Mouse (Mus musculus) lung, postnatal 25 days (tissue): ENCODE measurements at regions not wholly inside any gene's neighbourhood (a gene's known extent, or its start where the extent isn't known, plus 50 kb on each side); places are given as distances from the start of the nearest gene placed in this dataset.

ENCODE experiments used
- DNase-seq: peaks from one replicate; pipeline ENCODE4 v3.0.0; 2022; ENCODE audit warnings: low spot score

DNA sequence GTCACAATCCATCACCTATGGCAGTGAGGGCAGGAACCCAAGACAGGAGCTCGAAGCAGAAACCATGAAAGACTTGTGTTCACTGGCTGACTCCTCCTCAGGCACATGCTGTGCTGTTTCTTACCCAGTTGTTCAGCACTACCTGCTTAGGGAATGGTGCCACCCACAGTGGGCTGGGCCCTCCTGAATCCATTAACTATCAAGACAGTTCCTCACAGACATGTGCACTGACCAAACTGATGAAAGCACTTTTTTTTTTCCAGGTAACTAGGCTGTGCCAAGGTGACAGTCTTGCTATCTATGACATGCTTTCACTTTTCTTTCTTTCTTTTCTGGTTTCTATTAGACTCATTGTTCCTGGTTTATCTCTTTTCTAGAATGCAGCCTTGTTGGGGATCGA, 162.1 kb upstream of the Ctnnb1 start:
- DNase-seq: no peak

- DNase-seq: no peak
These were observed 161.6 kb upstream of the Ctnnb1 start for GRCm38 (mm10) chr9:120767396-120767795.

DNA sequence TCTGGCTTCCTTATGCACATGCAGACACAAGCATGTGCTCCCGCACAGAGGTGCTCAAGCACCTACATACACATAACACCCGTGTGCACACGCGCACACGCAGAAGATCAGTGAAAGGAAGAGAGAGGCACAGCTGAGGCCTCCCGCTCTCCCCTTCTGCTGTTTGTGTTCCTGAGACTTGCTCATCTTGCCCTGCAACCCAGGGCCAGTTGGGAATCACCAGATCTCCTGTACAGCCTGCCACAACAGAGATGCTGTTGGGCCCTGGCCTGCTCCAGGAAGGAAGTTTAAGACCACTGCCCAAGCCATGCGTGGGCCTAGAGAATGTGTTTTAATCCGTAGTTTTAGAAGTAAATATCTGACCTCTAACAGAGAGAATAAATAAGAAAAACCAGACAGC, 160.0 kb upstream of the Ctnnb1 start:
- DNase-seq: no peak

DNA sequence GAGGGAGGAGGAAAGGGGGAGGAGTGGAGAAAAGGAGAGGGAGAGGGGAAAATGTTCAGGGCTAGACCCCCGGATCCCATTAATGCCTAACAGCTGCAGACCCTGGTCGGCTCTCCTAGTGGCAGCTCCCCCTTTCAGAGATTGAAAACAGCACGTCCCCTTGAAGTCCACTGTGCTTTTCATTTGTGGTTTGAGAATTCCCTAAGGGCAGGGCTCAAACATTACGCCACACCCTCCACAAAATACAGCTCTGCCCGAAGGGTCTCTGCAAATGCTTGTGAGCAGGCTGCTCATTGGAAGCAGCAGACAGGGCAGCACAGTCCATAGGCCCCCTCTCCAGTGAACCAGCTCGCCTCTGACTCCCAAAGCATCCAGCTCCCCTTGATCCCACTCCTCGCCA, 159.3 kb upstream of the Ctnnb1 start:
- no peak for DNase-seq

DNA sequence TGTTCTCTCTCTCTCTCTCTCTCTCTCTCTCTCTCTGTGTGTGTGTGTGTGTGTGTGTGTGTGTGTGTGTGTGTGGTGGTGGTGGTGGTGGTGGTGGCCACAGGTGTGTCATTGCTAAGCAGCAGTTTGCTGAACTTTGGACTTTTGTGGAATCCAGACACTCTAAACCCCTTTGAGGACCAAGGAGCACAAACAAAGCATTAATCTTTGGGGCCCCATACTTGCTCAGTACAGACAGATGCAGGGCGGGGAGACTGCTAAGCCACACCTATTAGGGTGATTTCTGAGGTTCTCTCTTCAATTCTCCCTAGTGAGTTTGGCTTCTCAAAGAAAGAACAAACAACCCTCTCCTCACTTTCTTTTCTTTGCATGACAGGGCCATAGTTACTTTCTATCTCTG, 158.1 kb upstream of the Ctnnb1 start:
- DNase-seq: no peak

GRCm38 (mm10) chr9:120771896-120772530, 157.0 kb upstream of the Ctnnb1 start:
- no peak for DNase-seq

DNA sequence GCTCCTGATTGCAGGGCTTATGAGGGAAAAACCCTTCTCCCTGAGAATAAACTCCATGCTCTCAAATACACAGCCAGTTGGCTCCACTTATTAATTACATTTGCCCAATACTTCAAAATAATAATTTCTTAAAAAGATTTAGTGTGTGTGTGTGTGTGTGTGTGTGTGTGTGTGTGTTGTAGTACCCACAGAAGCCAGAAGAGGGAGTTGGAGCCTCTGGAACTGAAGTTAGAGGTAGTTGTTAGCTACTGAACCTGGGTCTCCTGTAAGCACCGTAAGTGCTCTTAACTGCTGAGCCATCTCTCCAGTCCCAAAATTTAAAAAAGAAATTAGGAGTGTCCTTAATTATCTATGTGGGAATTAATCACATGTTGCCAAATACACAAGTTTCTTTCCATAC, 154.8 kb upstream of the Ctnnb1 start:
- no peak for DNase-seq

DNA sequence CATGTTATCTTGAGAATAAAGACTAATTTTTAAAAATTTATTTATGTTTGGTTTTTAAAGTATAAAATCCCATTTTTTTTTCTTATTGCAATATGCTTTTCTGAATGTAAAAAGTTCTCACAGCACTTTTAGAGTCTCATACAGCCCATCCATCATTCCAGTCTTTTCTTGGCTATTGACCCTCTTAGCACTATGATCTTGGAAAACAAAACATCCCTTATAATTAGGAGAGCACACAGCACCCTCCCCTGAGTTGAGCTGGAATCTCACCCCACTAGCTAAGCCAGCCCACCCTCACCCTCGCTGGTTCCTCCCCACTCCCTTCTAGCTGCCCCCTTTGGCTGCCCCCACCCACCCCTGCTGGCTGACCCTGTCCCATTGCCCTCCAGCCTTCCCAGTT, 154.2 kb upstream of the Ctnnb1 start:
- no peak for DNase-seq

GRCm38 (mm10) chr9:120775721-120776120, 153.3 kb upstream of the Ctnnb1 start:
- DNase-seq: no peak

DNA sequence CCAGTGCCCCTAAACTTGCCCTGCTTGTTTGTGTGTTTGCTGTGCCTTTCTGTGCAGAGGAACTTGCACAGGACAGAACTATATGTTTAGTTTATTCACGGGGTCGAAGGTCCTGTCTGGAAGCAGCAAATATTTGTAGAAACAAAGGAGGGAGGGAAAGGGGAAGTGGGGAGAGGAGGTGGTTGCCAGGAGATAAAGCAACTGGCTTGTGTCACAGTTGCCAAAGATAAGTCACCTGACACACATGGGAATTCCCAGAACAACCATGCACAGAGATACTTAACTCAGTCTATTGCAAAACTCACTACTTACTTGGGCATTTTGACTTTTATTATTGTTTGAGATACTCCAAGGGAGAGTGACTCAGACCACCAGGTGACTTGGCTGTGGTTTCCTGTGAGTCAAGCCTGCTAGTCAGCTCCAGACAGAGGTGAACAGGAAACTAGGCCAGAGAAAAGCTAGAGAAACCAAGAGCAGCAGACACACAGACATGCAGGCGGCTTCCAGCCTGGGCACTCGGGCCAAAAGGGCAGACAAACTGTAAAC, 152.5 kb upstream of the Ctnnb1 start:
- peak; percentile 90 for DNase-seq

DNA sequence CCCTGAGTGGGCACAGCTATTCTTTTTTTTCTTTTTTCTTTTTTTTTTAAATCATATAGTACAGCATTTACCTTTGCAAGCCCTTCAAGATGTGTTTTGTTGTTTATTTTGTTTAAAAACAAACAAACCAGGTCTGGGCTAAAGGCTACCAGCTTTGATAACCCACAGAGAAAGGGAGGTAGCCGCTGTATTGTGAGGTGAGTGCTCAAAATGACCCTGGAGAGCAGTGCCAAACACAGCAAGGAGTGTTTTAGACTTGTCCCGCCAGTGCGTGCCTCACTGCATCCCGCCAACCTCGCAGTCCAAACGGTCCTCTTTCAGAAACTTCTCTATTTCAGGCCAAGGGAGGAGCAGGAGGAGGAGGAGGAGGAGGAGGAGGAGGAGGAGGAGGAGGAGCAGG, 152.0 kb upstream of the Ctnnb1 start:
- no peak for DNase-seq

DNA sequence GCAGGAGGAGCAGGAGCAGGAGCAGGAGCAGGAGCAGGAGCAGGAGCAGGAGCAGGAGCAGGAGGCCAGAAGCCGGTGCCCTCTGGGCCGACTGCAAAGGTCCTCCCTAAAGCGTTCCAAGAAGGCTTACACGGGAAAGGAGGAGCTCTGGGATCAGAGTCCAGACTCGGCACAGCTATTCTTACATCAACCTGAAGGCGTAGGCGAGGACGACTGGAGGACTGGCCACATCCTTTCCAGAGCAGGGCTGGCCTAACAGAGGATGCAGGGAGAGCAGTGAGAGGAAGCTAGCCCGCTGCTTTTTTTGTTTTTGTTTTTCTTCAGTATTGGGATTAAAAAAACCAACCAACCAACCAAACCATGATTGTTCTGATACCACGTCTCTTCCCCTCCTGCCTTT, 151.5 kb upstream of the Ctnnb1 start:
- peak; percentile 69 for DNase-seq

DNA sequence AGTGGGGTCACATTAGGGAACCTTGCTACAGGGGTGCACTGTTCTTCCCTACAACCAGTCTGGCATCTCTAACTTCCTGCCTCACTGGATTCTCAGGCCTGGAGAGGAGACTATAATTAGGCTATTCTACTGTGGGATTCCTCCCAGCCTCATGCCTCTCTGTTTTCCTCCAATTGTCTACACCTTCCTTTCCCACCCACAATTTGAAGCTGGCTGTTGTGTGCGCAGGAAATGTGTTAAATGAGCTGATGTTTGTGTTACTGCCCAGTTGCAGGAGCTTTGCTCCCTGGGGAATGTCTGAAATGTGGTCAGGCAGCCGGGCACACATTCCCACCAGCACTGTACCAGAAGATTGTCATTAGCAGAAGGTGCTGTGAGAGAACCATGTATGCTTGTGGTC, 150.6 kb upstream of the Ctnnb1 start:
- peak; percentile 74 for DNase-seq

DNA sequence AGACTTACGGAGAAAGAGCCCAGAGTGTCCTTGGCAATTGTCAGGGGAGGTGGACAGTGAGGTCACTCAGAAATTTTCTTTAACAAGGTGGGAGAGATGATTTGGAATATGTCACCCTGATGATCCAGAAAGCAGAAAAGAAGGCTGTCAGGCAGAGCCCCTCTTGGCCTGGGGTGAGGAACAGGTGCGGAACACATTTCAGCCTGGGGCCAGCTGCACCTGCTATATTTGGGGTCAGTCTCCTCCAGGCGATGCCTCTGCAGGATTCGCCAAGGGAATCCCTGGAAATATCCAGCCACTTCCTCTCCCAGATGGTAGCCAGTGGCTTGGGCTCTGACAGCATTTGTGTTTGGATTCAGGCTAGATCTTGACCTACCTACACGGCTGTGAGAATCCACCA, 134.8 kb upstream of the Ctnnb1 start:
- DNase-seq: no peak

DNA sequence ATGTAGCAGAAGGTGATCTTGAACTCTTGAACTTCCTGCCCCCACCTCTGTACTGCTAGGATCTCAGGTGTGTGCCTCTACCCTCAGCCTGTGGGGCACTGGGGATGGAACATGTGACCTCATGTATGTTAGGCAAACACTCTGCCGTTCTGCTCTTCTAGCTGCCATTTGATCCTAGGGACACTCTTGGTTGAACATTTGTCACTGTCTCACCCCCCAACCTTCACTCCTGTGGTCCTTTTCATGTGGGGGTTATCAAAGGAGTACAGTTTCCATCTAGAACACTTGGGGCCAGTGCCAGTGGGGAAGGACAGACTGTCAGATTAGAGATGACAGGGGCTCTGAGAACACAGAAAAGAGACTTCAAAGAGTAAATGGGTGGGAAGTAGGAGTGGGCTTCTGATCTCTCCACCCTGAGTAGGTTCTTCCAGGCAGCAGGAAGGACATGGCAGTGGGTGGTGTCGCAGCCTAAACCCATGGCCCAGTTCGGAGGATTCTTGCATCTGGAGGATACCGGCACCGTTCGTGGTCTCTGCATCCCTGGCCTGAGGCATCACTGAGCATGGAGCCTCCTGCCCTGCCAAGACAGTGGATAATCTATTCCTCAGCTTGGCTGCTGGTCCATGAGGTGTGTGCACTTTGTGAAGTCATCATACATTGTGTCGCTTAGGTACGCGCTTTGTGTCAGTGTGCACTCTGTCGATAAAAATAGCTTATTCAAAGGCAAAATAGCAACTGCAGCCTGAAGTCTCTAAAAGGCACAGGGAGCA, 132.7 kb upstream of the Ctnnb1 start:
- no peak for DNase-seq

DNA sequence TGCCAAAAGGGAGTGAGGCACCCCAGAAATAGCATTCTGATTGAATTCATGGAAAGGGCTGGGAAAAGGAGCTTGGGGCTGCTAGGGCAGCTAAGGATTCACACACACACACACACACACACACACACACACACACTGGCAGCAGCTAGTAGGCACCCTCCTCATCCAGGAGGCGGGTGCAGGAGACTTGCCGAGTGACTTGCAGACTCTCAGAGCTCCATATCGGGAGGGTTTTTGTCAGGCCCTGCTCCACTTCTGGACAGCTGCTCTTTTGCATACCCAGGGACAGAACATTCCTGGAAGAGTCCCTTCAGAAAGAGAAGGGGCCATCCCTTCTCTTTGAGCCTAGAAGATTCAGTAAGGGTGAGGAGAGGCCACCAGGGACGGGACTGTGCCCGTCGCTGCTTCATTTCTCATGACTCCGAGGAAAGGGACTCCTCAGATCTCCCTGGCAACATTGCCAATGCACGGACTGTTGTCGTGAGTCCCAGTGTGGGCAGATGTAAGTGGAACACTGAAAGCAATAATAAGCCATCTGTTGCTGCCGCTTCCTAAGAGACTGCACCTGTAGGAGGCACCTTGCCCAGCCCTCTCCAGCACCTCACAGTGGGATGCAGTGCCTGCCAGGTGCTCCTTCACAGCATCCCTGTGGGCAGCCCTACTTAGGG, 130.9 kb upstream of the Ctnnb1 start:
- no peak for DNase-seq

DNA sequence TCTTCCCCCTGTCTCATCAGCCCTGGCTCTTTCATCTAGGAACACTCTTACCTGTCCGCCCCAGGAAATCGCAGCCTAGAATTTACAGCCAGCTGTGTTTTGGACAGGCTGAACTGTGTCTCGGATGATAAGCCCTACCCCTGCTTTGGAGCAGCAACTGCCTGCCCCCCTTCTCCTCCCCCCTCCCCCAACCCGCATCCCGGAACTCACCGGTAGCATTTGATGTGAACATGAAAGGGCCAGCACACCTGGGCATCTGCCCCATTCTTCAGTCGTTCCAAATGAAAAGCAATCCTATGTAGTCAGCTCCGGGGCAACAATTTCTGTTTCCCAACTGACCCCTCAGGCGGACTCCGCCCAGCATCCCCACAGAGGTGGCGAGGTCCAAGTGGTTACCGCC, 130.1 kb upstream of the Ctnnb1 start:
- no peak for DNase-seq

DNA sequence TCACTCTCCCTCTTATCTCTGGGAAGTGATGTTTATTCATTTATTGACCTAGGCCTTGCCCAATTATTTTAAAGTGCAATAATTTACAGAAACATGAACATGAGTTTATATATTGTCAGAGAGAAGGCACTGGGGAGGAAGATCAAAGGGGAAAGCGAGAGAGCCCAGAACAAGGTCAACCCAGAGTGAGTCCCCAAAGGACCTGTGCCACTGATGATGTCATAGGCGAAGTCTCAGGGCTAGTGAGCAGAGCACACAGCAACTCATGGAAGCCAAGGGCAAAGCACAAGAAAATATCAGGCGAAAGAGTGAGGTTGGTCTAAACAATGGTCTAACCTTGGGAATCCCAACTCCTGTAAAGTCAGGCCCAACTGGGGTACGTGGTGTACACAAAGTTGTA, 126.4 kb upstream of the Ctnnb1 start:
- DNase-seq: no peak

- peak; percentile 30 for DNase-seq
These were observed 124.2 kb upstream of the Ctnnb1 start for GRCm38 (mm10) chr9:120804760-120805294.

DNA sequence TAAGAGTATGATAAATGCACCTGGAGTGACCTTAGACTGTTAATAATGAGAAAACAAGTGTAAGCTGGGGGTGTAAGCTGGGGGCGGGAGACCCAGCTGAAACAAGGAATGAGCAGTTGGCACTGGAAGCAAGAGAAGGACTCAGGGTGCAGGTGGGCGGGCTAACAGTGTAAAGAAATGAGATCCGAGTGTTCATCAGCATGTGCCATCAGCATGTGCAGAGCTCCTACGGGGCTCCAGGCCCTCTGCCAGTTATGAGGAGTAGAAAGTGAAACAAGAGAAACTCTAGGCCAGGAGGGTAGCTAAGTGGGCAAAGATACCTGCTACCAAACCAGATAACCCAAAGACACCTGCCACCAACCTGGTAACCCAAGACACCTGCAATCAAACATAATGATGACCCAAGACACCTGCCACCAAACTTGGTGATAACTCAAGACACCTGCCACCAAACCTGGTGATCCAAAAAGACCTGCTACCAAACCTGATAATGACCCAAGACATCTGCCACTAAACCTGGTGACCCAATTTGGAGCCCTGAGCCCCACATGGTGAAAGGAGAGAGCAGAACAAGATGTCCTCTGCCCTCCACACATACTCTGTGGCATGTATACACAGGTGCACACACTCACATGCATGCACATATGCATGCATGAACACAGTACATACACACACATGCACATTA, 120.1 kb upstream of the Ctnnb1 start:
- DNase-seq: no peak

DNA sequence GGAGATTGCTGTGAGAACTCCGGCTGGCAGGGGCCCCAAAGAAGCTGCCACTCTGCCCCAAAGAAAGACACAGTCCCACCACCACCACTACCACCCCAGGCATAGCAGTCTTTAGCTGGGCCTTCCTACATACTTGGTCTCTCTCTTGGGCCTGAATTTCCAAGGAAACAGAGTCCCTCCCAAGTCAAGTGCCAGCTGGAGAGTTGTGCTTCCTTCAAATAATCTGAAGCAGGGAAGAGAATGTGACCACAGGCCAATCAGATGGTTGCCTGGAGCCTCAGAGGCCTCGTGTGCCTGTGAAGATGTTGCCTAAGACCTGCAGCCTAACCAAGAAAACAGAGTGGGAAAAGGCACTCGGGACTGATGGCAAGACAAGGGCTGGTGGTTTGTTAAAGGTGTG, 117.5 kb upstream of the Ctnnb1 start:
- DNase-seq: peak; percentile 63

- no peak for DNase-seq
These were observed 116.3 kb upstream of the Ctnnb1 start for GRCm38 (mm10) chr9:120812667-120813210.
